Mouse (Mus musculus): Measurements from ENCODE around the gene Larp4b. TPM values are rescaled to one million over a fixed set of nuclear protein-coding genes. Genes with fewer than 3 reads are reported as not detected.

Gene Larp4b
- polyA plus RNA-seq, 1 experiment, result 24.1 TPM

GRCm38 (mm10) chr13:9094186-9094980, 702 bp downstream of the Larp4b start:
- TF ChIP-seq CTCF (IDR thresholded peaks at IDR 0.05; ENCODE audit: borderline replicate concordance, control insufficient read depth, extremely low read depth, insufficient read depth, low read length, poor library complexity) (no peak), POLR2A (IDR thresholded peaks at IDR 0.05; ENCODE audit: control insufficient read depth, extremely low read depth, insufficient read depth, low read length, poor library complexity) (no peak)
- no peaks in the 10 kb centered on the region for H3K4me1 ChIP-seq (replicated peaks; ENCODE audit: control insufficient read depth, insufficient read depth, low read length)
- H3K4me3 ChIP-seq (ENCODE audit: control insufficient read depth, insufficient read depth, low read length), result peak overlapping the region; percentile 72
- DNase-seq, result peak; percentile 38
- no peaks in the 10 kb centered on the region for H3K36me3 ChIP-seq (ENCODE audit: control insufficient read depth, insufficient read depth, low read length)
- H3K27ac ChIP-seq (ENCODE audit: control insufficient read depth, insufficient read depth, low read length), result no peak overlapping the region
- WGBS, result under 1% methylated on average over 62 of the region's 63 CpGs
- H3K27me3 ChIP-seq (ENCODE audit: control insufficient read depth, insufficient read depth, low read length), result no peaks in the 10 kb centered on the region

GRCm38 (mm10) chr13:9099289-9099688, 5.6 kb downstream of the Larp4b start:
- Histone ChIP-seq H3K27ac (ENCODE audit: control insufficient read depth, insufficient read depth, low read length) (no peak overlapping the region), H3K27me3 (ENCODE audit: control insufficient read depth, insufficient read depth, low read length) (no peaks in the 10 kb centered on the region), H3K4me1 (replicated peaks; ENCODE audit: control insufficient read depth, insufficient read depth, low read length) (no peaks in the 10 kb centered on the region), H3K4me3 (ENCODE audit: control insufficient read depth, insufficient read depth, low read length) (no peak overlapping the region), H3K36me3 (ENCODE audit: control insufficient read depth, insufficient read depth, low read length) (no peaks in the 10 kb centered on the region)
- WGBS, result 85% methylated on average over 5 of the region's 5 CpGs
- no peak for DNase-seq
- TF ChIP-seq POLR2A (IDR thresholded peaks at IDR 0.05; ENCODE audit: control insufficient read depth, extremely low read depth, insufficient read depth, low read length, poor library complexity), result no peak
- TF ChIP-seq CTCF (IDR thresholded peaks at IDR 0.05; ENCODE audit: borderline replicate concordance, control insufficient read depth, extremely low read depth, insufficient read depth, low read length, poor library complexity), result no peak

GRCm38 (mm10) chr13:9100517-9100916, 6.8 kb downstream of the Larp4b start:
- 97% methylated on average over 2 of the region's 2 CpGs for WGBS
- H3K27me3 ChIP-seq (ENCODE audit: control insufficient read depth, insufficient read depth, low read length), result no peaks in the 10 kb centered on the region
- TF ChIP-seq CTCF (IDR thresholded peaks at IDR 0.05; ENCODE audit: borderline replicate concordance, control insufficient read depth, extremely low read depth, insufficient read depth, low read length, poor library complexity) (no peak), POLR2A (IDR thresholded peaks at IDR 0.05; ENCODE audit: control insufficient read depth, extremely low read depth, insufficient read depth, low read length, poor library complexity) (no peak)
- H3K36me3 ChIP-seq (ENCODE audit: control insufficient read depth, insufficient read depth, low read length), result no peaks in the 10 kb centered on the region
- no peaks in the 10 kb centered on the region for H3K4me1 ChIP-seq (replicated peaks; ENCODE audit: control insufficient read depth, insufficient read depth, low read length)
- no peak overlapping the region for H3K4me3 ChIP-seq (ENCODE audit: control insufficient read depth, insufficient read depth, low read length)
- H3K27ac ChIP-seq (ENCODE audit: control insufficient read depth, insufficient read depth, low read length), result no peak overlapping the region
- DNase-seq, result no peak

DNA sequence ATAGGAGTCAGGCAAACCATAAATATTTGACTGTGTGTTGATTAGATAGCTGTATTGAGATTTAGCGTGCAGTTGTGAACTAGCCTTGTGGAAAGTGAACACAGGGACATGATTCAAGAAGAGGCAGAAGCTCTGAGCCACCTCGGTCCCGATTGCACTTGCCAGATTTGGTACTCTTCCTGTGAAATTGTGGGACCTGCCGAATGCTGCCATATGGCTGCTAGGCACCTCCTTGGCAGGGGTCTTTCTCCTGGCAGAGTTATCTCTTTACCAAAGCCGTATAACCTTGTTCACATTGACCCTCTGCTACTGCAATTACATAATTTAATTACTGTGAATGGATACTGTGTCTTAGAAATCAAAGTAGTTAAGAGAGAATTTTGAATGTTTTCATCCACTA, 12.6 kb downstream of the Larp4b start:
- no peak for TF ChIP-seq POLR2A (IDR thresholded peaks at IDR 0.05; ENCODE audit: control insufficient read depth, extremely low read depth, insufficient read depth, low read length, poor library complexity)
- no peak for TF ChIP-seq CTCF (IDR thresholded peaks at IDR 0.05; ENCODE audit: borderline replicate concordance, control insufficient read depth, extremely low read depth, insufficient read depth, low read length, poor library complexity)
- no peaks in the 10 kb centered on the region for H3K4me1 ChIP-seq (replicated peaks; ENCODE audit: control insufficient read depth, insufficient read depth, low read length)
- H3K27me3 ChIP-seq (ENCODE audit: control insufficient read depth, insufficient read depth, low read length), result no peaks in the 10 kb centered on the region
- 94% methylated on average over 5 of the region's 5 CpGs for WGBS
- no peak overlapping the region for H3K27ac ChIP-seq (ENCODE audit: control insufficient read depth, insufficient read depth, low read length)
- no peak overlapping the region for H3K4me3 ChIP-seq (ENCODE audit: control insufficient read depth, insufficient read depth, low read length)
- no peak for DNase-seq
- H3K36me3 ChIP-seq (ENCODE audit: control insufficient read depth, insufficient read depth, low read length), result no peaks in the 10 kb centered on the region

GRCm38 (mm10) chr13:9106992-9107858, 13.5 kb downstream of the Larp4b start:
- Histone ChIP-seq H3K4me3 (ENCODE audit: control insufficient read depth, insufficient read depth, low read length) (no peak overlapping the region), H3K27me3 (ENCODE audit: control insufficient read depth, insufficient read depth, low read length) (no peaks in the 10 kb centered on the region), H3K4me1 (replicated peaks; ENCODE audit: control insufficient read depth, insufficient read depth, low read length) (no peaks in the 10 kb centered on the region), H3K36me3 (ENCODE audit: control insufficient read depth, insufficient read depth, low read length) (no peaks in the 10 kb centered on the region), H3K27ac (ENCODE audit: control insufficient read depth, insufficient read depth, low read length) (no peak overlapping the region)
- 34% methylated on average over 2 of the region's 2 CpGs for WGBS
- TF ChIP-seq CTCF (IDR thresholded peaks at IDR 0.05; ENCODE audit: borderline replicate concordance, control insufficient read depth, extremely low read depth, insufficient read depth, low read length, poor library complexity) (no peak), POLR2A (IDR thresholded peaks at IDR 0.05; ENCODE audit: control insufficient read depth, extremely low read depth, insufficient read depth, low read length, poor library complexity) (no peak)
- DNase-seq, result no peak

DNA sequence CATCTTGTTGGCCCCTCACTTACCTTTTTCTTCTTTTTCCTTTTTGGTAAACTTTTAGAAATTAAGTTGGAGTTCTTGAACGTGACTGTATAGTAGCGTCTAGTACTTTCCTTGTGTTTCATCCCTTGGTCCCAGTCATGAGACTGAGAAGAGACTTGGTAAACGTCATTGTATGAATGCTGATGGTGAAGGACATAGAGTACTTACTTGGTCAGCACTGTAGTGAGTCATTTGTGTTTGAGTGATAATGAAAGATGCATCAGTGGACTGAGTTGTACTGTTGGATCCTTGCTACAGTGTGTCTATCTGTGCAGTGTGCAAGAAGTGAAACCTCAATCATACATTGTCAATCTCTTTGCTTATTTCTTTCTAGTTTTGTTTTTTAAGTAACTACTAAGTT, 20.1 kb downstream of the Larp4b start:
- no peaks in the 10 kb centered on the region for H3K4me1 ChIP-seq (replicated peaks; ENCODE audit: control insufficient read depth, insufficient read depth, low read length)
- TF ChIP-seq CTCF (IDR thresholded peaks at IDR 0.05; ENCODE audit: borderline replicate concordance, control insufficient read depth, extremely low read depth, insufficient read depth, low read length, poor library complexity) (no peak), POLR2A (IDR thresholded peaks at IDR 0.05; ENCODE audit: control insufficient read depth, extremely low read depth, insufficient read depth, low read length, poor library complexity) (no peak)
- no peak for DNase-seq
- H3K36me3 ChIP-seq (ENCODE audit: control insufficient read depth, insufficient read depth, low read length), result no peaks in the 10 kb centered on the region
- no peaks in the 10 kb centered on the region for H3K27me3 ChIP-seq (ENCODE audit: control insufficient read depth, insufficient read depth, low read length)
- WGBS, result 98% methylated on average over 3 of the region's 3 CpGs
- H3K4me3 ChIP-seq (ENCODE audit: control insufficient read depth, insufficient read depth, low read length), result no peak overlapping the region
- no peak overlapping the region for H3K27ac ChIP-seq (ENCODE audit: control insufficient read depth, insufficient read depth, low read length)

Data from thymus, adult 2 months (tissue).